ENCODE assay signal across 28 mouse cellular contexts in genomic region chr14:40036173-40036572, GRCm38 (mm10).
"Had no signal": no experiment of that assay in that cellular context is flagged by ENCODE, and none has a peak within 500 bp of the region (broad histone marks: within the 10 kb centered on the region; RNA-seq: fewer than 3 reads in every experiment).

No protein-coding gene starts in this region.

- H3K27ac ChIP-seq: left cerebral cortex, adult 2 months; limb, embryonic 10.5 days; limb, embryonic 12.5 days; limb, embryonic 13.5 days; limb, embryonic 15.5 days; liver, embryonic 12.5 days; liver, embryonic 13.5 days; liver, embryonic 14.5 days; liver, embryonic 15.5 days; lung, embryonic 15.5 days; macrophage; midbrain, embryonic 10.5 days; midbrain, embryonic 12.5 days; midbrain, embryonic 13.5 days; midbrain, embryonic 15.5 days; neural tube, embryonic 12.5 days had no signal

- H3K27me3 ChIP-seq: limb, embryonic 12.5 days; limb, embryonic 13.5 days; limb, embryonic 15.5 days; liver, embryonic 12.5 days; liver, embryonic 13.5 days; liver, embryonic 15.5 days; lung, embryonic 15.5 days; megakaryocyte, embryonic 14.5 days; midbrain, embryonic 12.5 days; midbrain, embryonic 13.5 days; midbrain, embryonic 15.5 days; neural tube, embryonic 12.5 days had no signal

- H3K4me3 ChIP-seq: left cerebral cortex, adult 2 months; limb, embryonic 10.5 days; limb, embryonic 12.5 days; limb, embryonic 13.5 days; limb, embryonic 15.5 days; liver, embryonic 12.5 days; liver, embryonic 13.5 days; liver, embryonic 15.5 days; lung, embryonic 15.5 days; megakaryocyte, embryonic 14.5 days; midbrain, embryonic 10.5 days; midbrain, embryonic 12.5 days; midbrain, embryonic 13.5 days; midbrain, embryonic 15.5 days; myocyte; neural tube, embryonic 12.5 days had no signal

- H3K4me1 ChIP-seq: limb, embryonic 10.5 days; limb, embryonic 12.5 days; limb, embryonic 13.5 days; limb, embryonic 15.5 days; liver, embryonic 12.5 days; liver, embryonic 13.5 days; liver, embryonic 15.5 days; lung, embryonic 15.5 days; megakaryocyte, embryonic 14.5 days; midbrain, embryonic 10.5 days; midbrain, embryonic 12.5 days; midbrain, embryonic 13.5 days; midbrain, embryonic 15.5 days; neural tube, embryonic 12.5 days had no signal

- H3K36me3 ChIP-seq: limb, embryonic 10.5 days; limb, embryonic 12.5 days; limb, embryonic 13.5 days; limb, embryonic 15.5 days; liver, embryonic 12.5 days; liver, embryonic 13.5 days; liver, embryonic 15.5 days; lung, embryonic 15.5 days; midbrain, embryonic 10.5 days; midbrain, embryonic 12.5 days; midbrain, embryonic 13.5 days; midbrain, embryonic 15.5 days; neural tube, embryonic 12.5 days had no signal

- H3K9ac ChIP-seq: limb, embryonic 12.5 days; limb, embryonic 13.5 days; limb, embryonic 15.5 days; liver, embryonic 12.5 days; liver, embryonic 13.5 days; liver, embryonic 14.5 days; liver, embryonic 15.5 days; liver, postnatal 0 days; lung, embryonic 14.5 days; lung, embryonic 15.5 days; midbrain, embryonic 12.5 days; midbrain, embryonic 13.5 days; midbrain, embryonic 15.5 days; neural tube, embryonic 12.5 days had no signal

- DNase-seq: left cerebral cortex, postnatal 4 days; liver, embryonic 13.5 days; liver, postnatal 0 days; lung, adult 18-20 months; lung, adult 2 months; lung, embryonic 14.5 days; lung, postnatal 10 days; lung, postnatal 14 days; lung, postnatal 36 days; lung, postnatal 4 days; midbrain, embryonic 14.5 days had no signal
